Mouse (Mus musculus) granulocyte monocyte progenitor cell, adult 5-6 weeks (primary cell): ENCODE measurements around the gene Slc26a3. TPM values are rescaled to one million over a fixed set of nuclear protein-coding genes. Genes with fewer than 3 reads are reported as not detected.
A peak's percentile ranks its signal among the peaks of the same experiment; 100 is the strongest.

Experiments
- ATAC-seq: replicated peaks from 2 replicates; pipeline ENCODE4 v1.8.0; 2016; ENCODE audit warnings: mild to moderate bottlenecking, moderate TSS enrichment, inconsistent platforms; ENCODE audit not compliant: poor library complexity, severe bottlenecking
- total RNA-seq, 2 experiments: library from RNA; stranded (forward) in 1 of 2; stranded (reverse) in 1 of 2; fragments of 200-712, 200-1000 nt in 1 of 2; fragments of >200 nt in 1 of 2; fragmentation: Nextera tagmentation in 1 of 2; gene quantifications; 2 replicates each; pipeline ENCODE4 v1.2.3; 2014 to 2017

Slc26a3 gene
- total RNA-seq, 2 experiments from 2014 or later: not detected

DNA sequence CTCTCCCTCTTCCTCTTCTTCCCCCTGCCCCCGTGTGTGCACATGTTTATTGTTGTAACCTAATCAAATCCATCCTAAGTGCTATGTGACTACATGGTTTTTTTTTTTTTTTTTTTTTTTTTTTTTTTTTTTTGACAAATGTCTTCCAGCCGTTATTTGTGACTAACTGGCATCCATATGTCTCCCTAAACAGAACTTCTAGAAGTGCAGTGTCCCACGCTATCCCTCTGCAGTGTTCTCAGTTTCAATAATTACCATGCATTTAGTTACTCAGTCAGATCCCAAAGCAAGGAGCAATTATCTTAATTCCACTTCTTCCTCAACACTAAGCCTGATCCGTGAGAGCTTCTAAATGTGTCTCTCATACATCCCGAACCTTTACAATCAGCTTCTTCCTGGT, 120.5 kb downstream of the Slc26a3 start:
- no peak for ATAC-seq

DNA sequence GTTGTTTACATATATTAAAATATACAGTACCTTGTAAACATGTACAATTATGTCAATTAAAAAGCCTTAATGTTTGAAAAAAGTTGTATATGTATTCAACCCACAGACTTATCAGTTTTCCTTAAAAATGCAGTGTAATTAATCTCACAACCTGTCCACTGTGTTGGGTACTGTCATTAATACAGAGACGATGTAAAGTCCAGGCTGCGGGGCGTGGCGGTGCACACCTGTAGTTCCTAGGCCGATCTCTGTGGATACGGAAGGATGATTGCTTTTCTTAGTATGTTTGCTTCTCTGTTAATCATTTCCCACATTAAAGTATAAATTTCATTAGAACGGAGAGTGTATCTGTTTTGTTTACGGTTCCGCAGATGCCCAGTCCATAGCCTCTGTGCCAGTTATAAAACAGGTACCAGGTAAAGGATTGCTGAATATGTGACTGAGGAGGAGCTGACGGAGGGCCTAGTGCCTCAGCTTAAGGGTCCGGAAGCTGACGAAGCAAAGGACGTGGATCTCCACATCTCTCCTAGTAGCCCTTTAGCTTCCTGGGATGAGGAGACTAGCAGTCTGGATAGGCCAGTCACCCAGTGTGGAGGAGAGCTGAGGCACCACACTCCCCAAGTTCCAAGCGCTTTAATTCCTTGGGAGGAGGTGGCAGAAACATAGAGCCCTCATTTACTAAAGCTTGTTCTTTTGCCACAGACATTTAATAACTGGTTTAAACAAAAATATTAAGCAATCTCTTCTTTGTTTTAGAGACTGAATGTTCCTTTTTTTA, 122.2 kb downstream of the Slc26a3 start:
- no peak for ATAC-seq

GRCm38 (mm10) chr12:31513724-31514503, 123.2 kb downstream of the Slc26a3 start:
- ATAC-seq: peak; percentile 74

DNA sequence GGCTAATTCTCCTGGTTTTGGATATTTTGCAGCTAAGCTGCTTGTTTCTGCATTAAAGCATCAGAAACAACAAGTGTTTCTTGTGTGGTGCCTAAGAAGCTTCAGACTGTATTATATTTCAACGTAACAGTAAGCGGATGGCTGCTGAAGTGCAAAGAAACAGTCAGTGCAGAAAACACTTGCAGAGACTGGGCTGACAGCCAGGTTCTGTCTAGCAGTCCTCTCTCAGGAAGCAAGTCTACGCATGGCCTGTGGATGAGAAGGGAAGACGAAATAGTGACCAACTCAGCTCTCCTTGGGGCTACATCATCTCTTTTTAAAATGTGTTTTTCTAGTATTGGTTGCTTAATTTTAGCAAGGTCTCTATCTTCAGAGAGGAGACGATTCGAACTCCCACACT, 129.4 kb downstream of the Slc26a3 start:
- ATAC-seq: no peak

GRCm38 (mm10) chr12:31521371-31521770, 130.7 kb downstream of the Slc26a3 start:
- no peak for ATAC-seq

Other genes with a start within 250 kb of the Slc26a3 start
- not detected in 2 replicates for gene Gm6993, start 150.1 kb upstream of the Slc26a3 start, total RNA-seq (2014; fragmentation: Nextera tagmentation)
- gene Gm6993, start 150.1 kb upstream of the Slc26a3 start, total RNA-seq (2017): not detected in 2 replicates
- not detected in 2 replicates for gene Lamb1, start 125.6 kb upstream of the Slc26a3 start, total RNA-seq (2014; fragmentation: Nextera tagmentation)
- gene Lamb1, start 125.6 kb upstream of the Slc26a3 start, total RNA-seq (2017): not detected in 2 replicates
- gene Dld, start 39.4 kb upstream of the Slc26a3 start, total RNA-seq (2014; fragmentation: Nextera tagmentation): 72.1 and 92.7 TPM in 2 replicates
- gene Dld, start 39.4 kb upstream of the Slc26a3 start, total RNA-seq (2017): 166 and 168 TPM in 2 replicates
- gene Cbll1, start 108.7 kb downstream of the Slc26a3 start, total RNA-seq (2014; fragmentation: Nextera tagmentation): 43.6 and 49.0 TPM in 2 replicates
- 4.5 and 6.4 TPM in 2 replicates for gene Cbll1, start 108.7 kb downstream of the Slc26a3 start, total RNA-seq (2017)
- not detected in 2 replicates for gene Slc26a4, start 169.1 kb downstream of the Slc26a3 start, total RNA-seq (2014; fragmentation: Nextera tagmentation)
- not detected in 2 replicates for gene Slc26a4, start 169.1 kb downstream of the Slc26a3 start, total RNA-seq (2017)
- 68.8 and 85.3 TPM in 2 replicates for gene Bcap29, start 243.8 kb downstream of the Slc26a3 start, total RNA-seq (2014; fragmentation: Nextera tagmentation)
- 53.7 and 59.5 TPM in 2 replicates for gene Bcap29, start 243.8 kb downstream of the Slc26a3 start, total RNA-seq (2017)